Mouse (Mus musculus) heart, embryonic 10.5 days (tissue): ENCODE measurements around the gene Il1rap. TPM values are rescaled to one million over a fixed set of nuclear protein-coding genes. Genes with fewer than 3 reads are reported as not detected.

Experiments
- DNase-seq: peaks from one replicate; pipeline ENCODE4 v3.0.0-alpha.2; 2017; ENCODE audit warnings: low spot score
- H3K27ac ChIP-seq: fragments of 300-500 bp; sonication (generic); 2 replicates; pipeline ENCODE4 v1.5.1; 2016; ENCODE audit warnings: mild to moderate bottlenecking
- H3K27me3 ChIP-seq: fragments of 300-500 bp; sonication (generic); 2 replicates; pipeline ENCODE4 v1.6.1; 2016; ENCODE audit warnings: mild to moderate bottlenecking; ENCODE audit not compliant: poor library complexity, insufficient read depth, severe bottlenecking
- H3K36me3 ChIP-seq: fragments of 300-500 bp; sonication (generic); 2 replicates; pipeline ENCODE4 v1.6.1; 2016; ENCODE audit warnings: mild to moderate bottlenecking, moderate library complexity
- H3K4me1 ChIP-seq: fragments of 300-500 bp; sonication (generic); 2 replicates; pipeline ENCODE4 v1.6.1; 2016; ENCODE audit warnings: mild to moderate bottlenecking
- H3K4me3 ChIP-seq: fragments of 300-500 bp; sonication (generic); 2 replicates; pipeline ENCODE4 v1.5.1; 2016; ENCODE audit warnings: mild to moderate bottlenecking, moderate library complexity
- H3K9me3 ChIP-seq: fragments of 300-500 bp; sonication (generic); 2 replicates; pipeline ENCODE4 v1.6.1; 2016; ENCODE audit warnings: mild to moderate bottlenecking, moderate library complexity
- WGBS: fragments of 180-500 bp; shearing (Covaris S2); methylation state at CpG from one replicate; pipeline ENCODE4 v1.1.7; 2016; 5-methylcytosine and 5-hydroxymethylcytosine counted together
- polyA plus RNA-seq: library from polyadenylated mRNA; unstranded; fragments of >200 nt; fragmentation: Nextera tagmentation; extraction: Ambion mirVana; gene quantifications from 2 replicates; pipeline ENCODE4 v1.2.1, GENCODE M21; 2016

The Il1rap gene
- polyA plus RNA-seq, 1 experiment from 2014 or later: 7.4 TPM

DNA sequence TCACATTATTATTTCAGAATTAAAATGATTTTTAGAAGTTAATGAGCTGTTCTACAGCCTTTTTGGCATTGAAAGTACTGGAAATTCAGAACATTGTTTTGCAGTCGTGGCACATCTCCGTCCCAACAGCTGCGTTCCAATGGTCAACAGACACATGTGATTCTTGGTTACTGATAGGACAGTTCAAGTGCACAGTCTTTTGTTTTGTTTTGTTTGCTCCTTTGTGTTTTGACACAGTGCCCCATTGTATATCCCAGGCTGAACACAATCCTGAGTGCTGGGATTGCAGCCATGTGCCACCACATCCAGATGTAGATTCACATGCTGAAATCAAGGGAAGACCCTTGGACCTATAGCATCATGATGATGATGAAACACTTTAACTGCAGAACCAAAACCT is 129.4 kb downstream of the Il1rap start:
- DNase-seq: no peak
- H3K9me3 ChIP-seq: no peaks in the 10 kb centered on the region
- H3K4me1 ChIP-seq: no peaks in the 10 kb centered on the region
- no peaks in the 10 kb centered on the region for H3K27me3 ChIP-seq
- H3K4me3 ChIP-seq: no peak overlapping the region
- H3K27ac ChIP-seq: no peak overlapping the region
- WGBS: 94% methylated on average over 3 of the region's 3 CpGs
- no peaks in the 10 kb centered on the region for H3K36me3 ChIP-seq

DNA sequence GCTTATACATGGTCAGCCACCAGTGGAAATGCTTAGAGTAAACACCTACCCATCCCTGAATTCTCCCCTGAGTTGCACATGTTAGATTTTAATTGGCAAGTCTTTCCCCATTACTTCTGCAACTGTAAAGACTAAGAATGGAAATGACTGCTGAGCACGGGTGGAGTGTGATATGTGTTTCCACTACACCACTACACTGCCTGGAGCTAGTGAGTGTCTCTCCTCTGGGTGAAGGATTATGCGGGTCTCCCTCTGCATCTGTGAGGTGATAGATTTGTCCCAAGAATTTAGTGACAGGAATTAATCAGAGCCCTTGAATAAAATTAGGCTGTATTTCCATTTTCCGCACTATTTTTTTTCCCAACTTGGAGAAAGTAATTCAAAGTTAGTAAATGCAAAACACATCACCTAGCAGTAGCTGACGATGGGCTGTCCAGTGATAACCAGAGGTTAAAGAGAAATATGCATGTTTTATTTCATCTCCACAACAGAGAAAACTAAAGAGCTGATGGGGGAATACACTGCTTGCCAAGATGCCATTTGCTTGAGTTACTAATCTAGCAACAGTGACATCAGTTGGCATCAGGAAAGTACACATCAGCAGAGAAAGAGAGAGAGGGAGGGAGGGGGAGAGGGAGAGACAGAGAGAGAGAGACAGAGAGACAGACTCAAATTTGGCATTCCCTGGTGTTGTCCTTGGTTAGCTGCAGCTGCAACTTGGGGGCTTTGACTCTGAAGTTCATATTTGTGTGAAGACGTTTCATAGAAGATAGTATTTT is 132.2 kb downstream of the Il1rap start:
- no peak overlapping the region for H3K4me3 ChIP-seq
- no peaks in the 10 kb centered on the region for H3K4me1 ChIP-seq
- no peaks in the 10 kb centered on the region for H3K9me3 ChIP-seq
- 80% methylated on average over 5 of the region's 5 CpGs for WGBS
- H3K27me3 ChIP-seq: no peaks in the 10 kb centered on the region
- H3K36me3 ChIP-seq: no peaks in the 10 kb centered on the region
- no peak for DNase-seq
- H3K27ac ChIP-seq: no peak overlapping the region

DNA sequence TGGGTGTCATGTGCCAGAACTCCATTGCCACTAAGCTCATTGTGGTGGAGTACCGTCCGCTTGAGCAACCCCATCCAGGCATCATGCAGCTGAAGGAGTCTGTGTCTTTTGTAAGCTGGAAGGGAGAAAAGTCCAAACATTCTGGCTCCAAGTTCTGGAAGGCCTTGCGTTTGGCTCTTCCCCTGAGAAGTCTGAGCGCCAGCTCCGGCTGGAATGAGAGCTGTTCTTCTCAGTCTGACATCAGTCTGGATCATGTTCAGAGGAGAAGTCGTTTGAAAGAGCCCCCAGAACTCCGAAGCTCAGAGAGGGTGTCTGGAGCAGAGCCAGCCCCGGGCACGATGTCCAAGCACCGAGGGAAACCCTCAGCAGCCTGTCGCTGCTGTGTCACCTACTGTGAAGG is 141.0 kb downstream of the Il1rap start:
- no peaks in the 10 kb centered on the region for H3K9me3 ChIP-seq
- H3K27ac ChIP-seq: no peak overlapping the region
- WGBS: 83% methylated on average over 11 of the region's 11 CpGs
- DNase-seq: no peak
- H3K27me3 ChIP-seq: no peaks in the 10 kb centered on the region
- H3K36me3 ChIP-seq: no peaks in the 10 kb centered on the region
- no peak overlapping the region for H3K4me3 ChIP-seq
- no peaks in the 10 kb centered on the region for H3K4me1 ChIP-seq

DNA sequence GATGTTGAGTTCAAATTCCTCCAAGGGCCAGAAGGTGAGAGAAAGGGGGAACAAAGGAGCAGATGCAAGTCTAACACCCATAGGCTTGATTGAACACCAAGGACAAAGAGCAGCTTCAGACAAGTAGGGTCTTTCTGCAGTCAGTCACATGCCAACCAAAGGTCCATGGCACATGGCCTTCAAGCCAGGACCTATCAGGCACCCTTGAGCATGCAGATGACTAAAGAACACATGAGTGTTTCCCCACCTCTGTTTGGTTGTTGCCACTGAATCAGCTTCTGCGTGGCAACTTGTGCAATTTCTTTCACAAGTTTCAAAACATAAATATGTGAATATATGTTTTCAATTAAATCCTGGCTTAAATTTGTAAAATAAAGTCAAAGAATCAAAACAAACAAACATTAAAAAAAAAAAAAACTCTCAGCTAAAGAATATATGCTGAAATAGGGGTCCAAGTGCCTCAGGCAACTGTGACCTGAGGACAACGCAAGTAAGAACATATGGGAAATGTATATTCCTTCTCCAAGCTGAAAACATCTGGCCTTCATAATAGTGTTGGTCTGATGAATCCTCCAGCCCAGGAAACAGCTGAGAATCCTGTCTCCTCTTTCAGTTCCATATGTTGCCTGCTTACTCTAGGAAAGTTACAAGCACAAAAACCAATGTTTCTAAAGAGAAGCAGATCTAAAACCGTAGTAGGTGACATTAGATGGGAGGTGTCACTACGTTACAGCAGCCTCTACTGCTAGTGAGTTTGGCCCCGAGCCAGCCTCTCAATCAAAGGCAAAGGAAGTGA is 142.6 kb downstream of the Il1rap start:
- 63% methylated on average over 5 of the region's 5 CpGs for WGBS
- H3K4me1 ChIP-seq: no peaks in the 10 kb centered on the region
- no peak overlapping the region for H3K4me3 ChIP-seq
- no peaks in the 10 kb centered on the region for H3K27me3 ChIP-seq
- no peaks in the 10 kb centered on the region for H3K9me3 ChIP-seq
- H3K36me3 ChIP-seq: no peaks in the 10 kb centered on the region
- H3K27ac ChIP-seq: no peak overlapping the region
- no peak for DNase-seq

DNA sequence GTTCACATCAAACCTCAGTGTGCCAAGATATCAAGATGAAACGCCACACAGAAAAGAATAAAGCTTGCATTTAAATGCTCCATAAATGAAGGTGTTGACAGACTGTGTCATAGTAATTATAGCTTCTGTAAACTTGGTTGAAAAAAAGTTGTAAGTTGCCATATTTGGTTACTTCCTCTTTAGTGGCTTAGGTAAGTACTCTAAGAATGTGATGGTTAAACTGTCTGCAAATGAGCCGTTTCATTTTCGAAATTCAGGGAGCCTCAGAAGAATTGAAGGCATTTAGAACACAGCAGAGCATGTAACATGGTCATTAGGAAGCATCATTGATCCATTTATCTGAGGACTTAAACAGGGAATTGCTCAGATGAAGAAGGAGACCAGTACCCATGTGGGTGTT is 146.6 kb downstream of the Il1rap start:
- no peaks in the 10 kb centered on the region for H3K27me3 ChIP-seq
- H3K36me3 ChIP-seq: no peaks in the 10 kb centered on the region
- H3K27ac ChIP-seq: no peak overlapping the region
- no peak overlapping the region for H3K4me3 ChIP-seq
- no peak for DNase-seq
- H3K9me3 ChIP-seq: no peaks in the 10 kb centered on the region
- H3K4me1 ChIP-seq: no peaks in the 10 kb centered on the region
- WGBS: 77% methylated on average over 3 of the region's 3 CpGs

DNA sequence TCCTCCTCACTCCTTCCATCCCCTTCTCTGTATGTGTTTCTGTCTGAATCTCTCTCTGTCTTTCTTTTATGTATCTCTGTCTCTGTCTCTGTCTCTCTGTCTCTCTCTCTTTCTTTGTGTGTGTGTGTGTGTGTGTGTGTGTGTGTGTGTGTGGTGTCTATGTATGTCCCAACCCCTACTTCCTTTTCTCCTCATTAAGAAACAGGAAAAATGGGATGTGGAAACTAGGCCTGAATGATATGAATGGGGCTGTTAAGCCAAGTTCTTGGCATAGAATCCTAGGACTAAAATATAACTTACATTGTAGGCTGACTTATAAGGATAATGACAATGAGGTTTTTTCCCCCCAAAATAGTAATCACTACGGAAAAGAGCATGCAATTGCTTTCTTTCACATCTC is 149.4 kb downstream of the Il1rap start:
- no peak for DNase-seq
- Histone ChIP-seq H3K9me3 (no peaks in the 10 kb centered on the region), H3K36me3 (no peaks in the 10 kb centered on the region), H3K27me3 (no peaks in the 10 kb centered on the region), H3K4me3 (no peak overlapping the region), H3K27ac (no peak overlapping the region), H3K4me1 (no peaks in the 10 kb centered on the region)
- 72% methylated on average over 1 of the region's 1 CpGs for WGBS

DNA sequence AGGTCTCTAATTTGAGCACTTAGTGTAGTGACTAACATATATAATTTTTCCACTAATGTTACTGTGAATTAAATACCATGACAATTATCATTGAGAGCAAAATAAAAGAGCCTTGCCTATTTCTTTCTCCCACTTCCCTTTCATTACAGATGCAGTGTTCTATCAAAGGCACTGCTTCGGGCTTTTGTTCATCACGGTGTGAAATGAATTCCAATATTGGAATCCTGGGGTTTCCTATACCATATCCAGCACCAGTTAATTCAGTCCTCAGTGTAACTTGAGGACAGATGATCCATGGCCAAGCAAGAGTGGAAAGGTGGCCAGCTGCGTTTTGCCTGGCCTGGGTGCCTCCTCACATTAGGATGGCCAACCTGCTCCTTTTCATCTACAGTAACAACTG is 151.1 kb downstream of the Il1rap start:
- no peaks in the 10 kb centered on the region for H3K27me3 ChIP-seq
- no peaks in the 10 kb centered on the region for H3K9me3 ChIP-seq
- no peak overlapping the region for H3K4me3 ChIP-seq
- no peak for DNase-seq
- H3K4me1 ChIP-seq: no peaks in the 10 kb centered on the region
- WGBS: 77% methylated on average over 3 of the region's 3 CpGs
- no peaks in the 10 kb centered on the region for H3K36me3 ChIP-seq
- H3K27ac ChIP-seq: no peak overlapping the region

DNA sequence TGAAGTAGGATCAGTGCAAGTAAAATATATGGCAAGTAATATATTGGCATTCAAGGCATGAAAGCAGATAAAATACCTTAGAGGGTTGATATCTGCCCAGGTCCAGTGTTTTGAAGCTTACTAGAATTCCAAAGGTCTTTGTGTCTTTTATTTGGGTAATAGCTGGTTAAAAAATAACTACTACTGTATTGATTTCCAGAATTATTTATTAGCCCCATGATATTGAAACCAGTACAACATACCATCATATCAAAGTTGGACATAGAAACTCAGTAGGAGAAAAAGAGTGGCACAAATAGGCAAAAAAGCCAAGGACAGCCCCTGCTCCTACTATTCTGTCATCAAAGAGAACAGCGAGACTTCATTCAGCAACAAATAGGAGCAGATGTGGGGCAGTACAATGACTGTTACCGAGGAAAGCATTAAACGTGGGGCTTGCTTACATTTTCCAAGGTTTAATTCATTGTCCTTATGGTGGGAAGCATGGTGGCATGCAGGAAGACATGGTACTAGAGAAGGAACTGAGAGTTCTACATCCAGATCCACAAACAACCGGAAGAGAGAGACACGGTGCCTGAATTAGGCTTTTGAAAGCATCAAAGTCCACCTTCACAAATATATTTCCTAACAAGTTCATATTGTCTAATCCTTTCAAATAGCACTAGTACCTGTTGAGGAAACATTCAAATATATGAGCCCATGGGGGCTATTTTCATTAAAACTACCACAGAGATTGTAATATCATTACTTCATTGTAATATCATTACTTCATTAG is 174.1 kb downstream of the Il1rap start:
- no peaks in the 10 kb centered on the region for H3K4me1 ChIP-seq
- H3K27ac ChIP-seq: no peak overlapping the region
- DNase-seq: no peak
- no peaks in the 10 kb centered on the region for H3K27me3 ChIP-seq
- no peaks in the 10 kb centered on the region for H3K9me3 ChIP-seq
- 84% methylated on average over 5 of the region's 5 CpGs for WGBS
- H3K4me3 ChIP-seq: no peak overlapping the region
- no peaks in the 10 kb centered on the region for H3K36me3 ChIP-seq

DNA sequence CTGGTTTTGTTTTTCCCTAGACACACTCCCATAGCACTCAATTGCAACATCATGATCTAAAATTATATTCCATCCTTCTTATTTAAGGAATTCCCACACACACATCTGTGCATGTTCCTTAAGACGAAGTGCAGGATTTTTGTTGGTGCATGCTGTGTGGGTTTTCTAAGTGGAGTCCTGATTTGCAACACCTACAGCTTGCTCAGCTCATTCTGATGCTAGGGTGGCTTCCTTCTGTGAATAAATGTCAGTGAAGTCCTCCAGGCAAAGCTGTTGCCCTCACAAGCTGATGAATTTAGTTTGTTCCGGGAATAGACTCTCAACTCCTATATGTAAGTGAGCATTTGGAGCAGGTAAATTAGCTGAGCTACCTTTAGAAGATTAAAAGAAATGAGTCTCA is 194.5 kb downstream of the Il1rap start:
- 71% methylated on average over 2 of the region's 2 CpGs for WGBS
- no peaks in the 10 kb centered on the region for H3K9me3 ChIP-seq
- no peak for DNase-seq

DNA sequence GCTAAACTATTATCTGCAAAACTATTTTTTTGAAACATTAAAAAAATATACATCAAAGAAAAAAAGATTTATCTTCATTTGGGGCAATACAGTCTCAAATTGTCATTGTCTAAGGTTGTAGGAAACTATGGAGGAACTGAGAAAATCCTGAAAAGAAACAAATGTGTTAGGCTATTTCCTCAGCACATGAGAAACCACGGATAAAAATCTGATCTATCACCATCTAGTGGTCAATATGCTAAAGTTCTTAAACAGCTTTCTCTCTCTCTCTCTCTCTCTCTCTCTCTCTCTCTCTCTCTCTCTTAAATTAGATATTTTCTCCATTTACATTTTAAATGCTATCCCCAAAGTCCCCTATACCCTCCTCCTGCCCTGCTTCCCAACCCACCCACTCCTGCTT is 195.6 kb downstream of the Il1rap start:
- DNase-seq: no peak
- H3K27me3 ChIP-seq: no peaks in the 10 kb centered on the region
- H3K36me3 ChIP-seq: no peaks in the 10 kb centered on the region
- H3K9me3 ChIP-seq: no peaks in the 10 kb centered on the region
- no peak overlapping the region for H3K27ac ChIP-seq
- no peak overlapping the region for H3K4me3 ChIP-seq
- H3K4me1 ChIP-seq: no peaks in the 10 kb centered on the region
- WGBS: 18% methylated on average over 1 of the region's 1 CpGs

More for the DNA sequence above, 194.5 kb downstream of the Il1rap start:
- Histone ChIP-seq H3K27me3 (no peaks in the 10 kb centered on the region), H3K27ac (no peak overlapping the region), H3K4me1 (no peaks in the 10 kb centered on the region), H3K36me3 (no peaks in the 10 kb centered on the region), H3K4me3 (no peak overlapping the region)
